Mouse (Mus musculus) brain, embryonic 18.5 days (tissue): ENCODE measurements around the gene Bglap2.
"Not testable (repeated sequence)": the region's sequence is repeated elsewhere in the genome, so short reads cannot be mapped to it uniquely, and the experiment has no call there.

Experiments used
- DNase-seq: peaks from one replicate; pipeline ENCODE4 v3.0.0-alpha.2; 2012; ENCODE audit warnings: low read depth, low spot score

Bglap2 gene

DNA sequence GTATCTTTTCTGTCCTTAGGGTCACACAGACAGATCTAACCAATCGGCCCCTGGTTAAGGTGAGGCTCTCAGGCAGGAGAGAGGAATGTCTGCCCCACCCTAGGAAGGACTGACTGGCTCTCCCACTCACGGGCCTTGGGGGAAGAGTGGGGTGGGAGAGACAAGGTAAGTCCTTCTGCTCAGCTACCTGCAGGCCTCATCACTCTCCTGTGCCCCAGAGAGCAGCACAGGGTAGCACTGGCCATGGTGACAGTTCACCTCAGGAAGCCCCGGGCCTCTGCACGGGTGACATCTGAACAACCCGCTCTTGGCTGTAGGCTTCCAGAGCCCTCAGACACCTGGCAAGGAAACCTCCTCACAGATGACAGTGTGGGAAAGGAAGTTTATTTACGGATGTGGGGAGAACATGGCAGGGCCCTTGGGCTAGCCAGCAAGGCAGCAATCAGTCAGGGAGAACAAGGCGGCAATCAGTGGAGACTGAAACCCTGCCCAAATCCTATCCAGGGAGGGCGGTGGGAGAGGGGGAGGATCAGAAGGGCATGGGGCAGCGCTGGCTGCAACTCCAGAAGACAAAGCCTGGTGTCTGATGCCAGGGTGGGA, 15.4 kb upstream of the Bglap2 start:
- DNase-seq = no peak

DNA sequence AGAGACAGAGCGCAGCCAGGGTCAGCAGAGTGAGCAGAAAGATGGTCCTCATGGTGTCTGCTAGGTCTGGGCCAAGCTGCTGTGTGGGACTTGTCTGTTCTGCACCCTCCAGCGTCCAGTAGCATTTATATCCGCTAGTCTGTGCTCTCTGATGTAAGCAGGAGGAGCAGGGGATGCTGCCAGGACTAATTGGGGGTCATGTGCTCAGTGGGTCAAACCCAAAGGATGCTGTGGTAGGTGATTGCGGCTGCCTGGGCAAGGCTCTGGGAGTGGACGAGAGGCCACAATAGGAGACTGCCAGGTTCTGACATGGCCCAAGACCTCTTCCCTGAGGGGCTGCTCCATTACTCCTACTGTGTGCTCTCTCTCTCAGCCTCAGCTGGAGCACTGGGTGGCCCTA, 5.9 kb upstream of the Bglap2 start, which contains the start of gene Bglap:
Gene Bglap (minus strand): TSS at position 101 of the 400 bp plus-strand sequence.
- no peak for DNase-seq

DNA sequence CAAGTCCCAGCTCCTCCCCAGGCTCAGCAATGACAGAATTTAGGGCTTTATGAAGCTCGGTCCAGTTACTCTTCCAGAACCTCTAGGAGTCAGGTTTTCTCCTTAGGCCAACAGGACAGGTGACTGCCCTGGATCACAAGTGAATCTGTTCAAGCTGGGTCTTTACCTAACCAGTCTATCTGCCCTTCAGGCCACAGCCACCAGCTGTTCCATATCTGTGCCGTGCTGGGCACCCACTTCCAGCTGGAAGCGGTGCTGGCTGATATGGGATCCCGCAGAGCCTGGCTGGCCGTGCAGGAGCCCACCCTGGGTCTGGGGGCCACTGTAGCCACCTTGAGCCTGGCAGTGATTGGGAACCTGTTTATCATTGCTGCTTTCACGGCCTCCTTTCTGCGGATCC, 3.9 kb upstream of the Bglap2 start:
- DNase-seq = not testable (repeated sequence)

DNA sequence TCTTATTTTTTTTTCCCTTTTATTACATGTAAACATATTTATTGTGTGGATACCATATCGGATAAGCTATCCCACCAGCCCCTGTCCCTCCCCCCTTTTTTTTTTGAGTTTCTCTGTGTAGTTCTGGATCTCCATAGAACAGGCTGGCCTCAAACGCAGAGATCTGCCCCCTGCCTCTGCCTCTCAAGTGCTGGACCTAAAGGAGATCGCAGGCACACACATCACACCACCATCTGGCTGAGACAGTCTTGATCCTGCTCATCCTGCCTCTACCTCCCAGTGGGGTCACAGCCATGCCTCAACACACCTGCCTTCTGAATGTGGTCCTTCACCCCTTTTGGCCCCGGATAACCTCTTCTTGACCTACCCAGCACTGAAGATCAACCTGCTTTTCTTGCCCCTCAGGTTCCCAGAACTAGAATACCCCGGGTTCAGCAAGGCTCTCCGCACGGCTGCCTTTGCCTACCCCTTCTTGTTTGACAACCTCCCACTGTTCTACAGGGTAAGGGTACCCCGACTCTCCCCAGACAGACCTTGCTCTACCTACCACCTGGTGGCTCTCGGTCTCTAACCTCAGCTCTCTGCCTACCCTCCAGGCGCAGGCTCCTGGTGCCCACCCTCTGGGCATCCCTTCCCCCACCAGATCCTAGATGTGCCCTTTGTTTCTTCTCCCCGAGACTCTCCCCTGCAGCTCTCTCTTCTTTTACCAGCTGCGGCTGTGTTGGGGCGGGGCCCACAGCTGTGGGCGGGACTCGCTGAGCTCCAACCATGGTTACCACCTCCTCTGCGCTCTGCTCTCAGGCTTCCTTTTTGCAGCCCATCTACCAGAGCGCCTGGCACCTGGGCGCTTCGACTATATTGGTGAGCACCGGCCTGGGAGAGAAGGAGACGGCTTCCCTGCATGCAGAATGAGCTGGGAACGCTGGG, 3.2 kb upstream of the Bglap2 start:
- DNase-seq = not testable (repeated sequence)

DNA sequence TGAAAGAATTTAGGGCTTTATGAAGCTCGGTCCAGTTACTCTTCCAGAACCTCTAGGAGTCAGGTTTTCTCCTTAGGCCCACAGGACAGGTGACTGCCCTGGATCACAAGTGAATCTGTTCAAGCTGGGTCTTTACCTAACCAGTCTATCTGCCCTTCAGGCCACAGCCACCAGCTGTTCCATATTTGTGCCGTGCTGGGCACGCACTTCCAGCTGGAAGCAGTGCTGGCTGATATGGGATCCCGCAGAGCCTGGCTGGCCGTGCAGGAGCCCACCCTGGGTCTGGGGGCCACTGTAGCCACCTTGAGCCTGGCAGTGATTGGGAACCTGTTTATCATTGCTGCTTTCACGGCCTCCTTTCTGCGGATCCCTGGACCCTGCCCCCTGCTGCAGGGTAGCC, 1.9 kb downstream of the Bglap2 start:
- not testable (repeated sequence) for DNase-seq

DNA sequence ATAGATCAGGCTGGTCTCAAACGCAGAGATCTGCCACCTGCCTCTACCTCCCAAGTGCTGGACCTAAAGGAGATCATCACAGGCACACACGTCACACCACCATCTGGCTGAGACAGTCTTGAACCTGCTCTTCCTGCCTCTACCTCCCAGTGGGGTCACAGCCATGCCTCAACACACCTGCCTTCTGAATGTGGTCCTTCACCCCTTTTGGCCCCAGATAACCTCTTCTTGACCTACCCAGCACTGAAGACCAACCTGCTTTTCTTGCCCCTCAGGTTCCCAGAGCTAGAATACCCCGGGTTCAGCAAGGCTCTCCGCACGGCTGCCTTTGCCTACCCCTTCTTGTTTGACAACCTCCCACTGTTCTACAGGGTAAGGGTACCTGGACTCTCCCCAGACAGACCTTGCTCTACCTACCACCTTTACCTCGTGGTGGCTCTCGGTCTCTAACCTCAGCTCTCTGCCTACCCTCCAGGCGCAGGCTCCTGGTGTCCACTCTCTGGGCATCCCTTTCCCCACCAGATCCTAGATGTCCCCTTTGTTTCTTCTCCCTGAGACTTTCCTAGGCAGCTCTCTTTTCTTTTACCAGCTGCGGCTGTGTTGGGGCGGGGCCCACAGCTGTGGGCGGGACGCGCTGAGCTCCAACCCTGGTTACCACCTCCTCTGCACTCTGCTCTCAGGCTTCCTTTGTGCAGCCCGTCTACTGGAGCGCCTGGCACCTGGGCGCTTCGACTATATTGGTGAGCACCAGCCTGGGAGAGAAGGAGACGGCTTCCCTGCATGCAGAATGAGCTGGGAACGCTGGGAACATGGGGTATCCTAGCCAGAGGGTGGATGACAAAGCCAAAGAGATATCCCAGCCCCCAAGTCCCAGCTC, 2.5 kb downstream of the Bglap2 start:
- not testable (repeated sequence) for DNase-seq

DNA sequence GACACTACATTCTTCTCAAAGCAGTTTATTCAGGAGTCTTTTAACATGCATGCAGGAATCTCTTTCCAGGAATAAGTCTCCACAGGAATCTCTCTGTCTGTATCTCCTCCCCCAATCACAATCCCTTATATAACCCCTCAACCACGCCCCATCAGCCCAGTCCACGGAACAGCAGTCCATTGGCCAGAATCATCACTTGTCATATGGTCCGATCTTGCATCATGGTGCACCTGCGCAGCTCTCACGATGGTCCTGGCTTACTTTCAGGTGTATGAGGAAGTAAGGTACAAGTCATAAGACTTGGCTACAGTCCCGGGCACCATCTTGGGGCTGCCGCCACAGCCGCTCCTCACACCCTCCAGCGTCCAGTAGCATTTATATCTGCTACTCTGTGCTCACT, 5.9 kb downstream of the Bglap2 start, which contains the start of gene Bglap3:
Gene Bglap3 (minus strand): TSS at position 101 of the 400 bp plus-strand sequence.
- DNase-seq = not testable (repeated sequence)

DNA sequence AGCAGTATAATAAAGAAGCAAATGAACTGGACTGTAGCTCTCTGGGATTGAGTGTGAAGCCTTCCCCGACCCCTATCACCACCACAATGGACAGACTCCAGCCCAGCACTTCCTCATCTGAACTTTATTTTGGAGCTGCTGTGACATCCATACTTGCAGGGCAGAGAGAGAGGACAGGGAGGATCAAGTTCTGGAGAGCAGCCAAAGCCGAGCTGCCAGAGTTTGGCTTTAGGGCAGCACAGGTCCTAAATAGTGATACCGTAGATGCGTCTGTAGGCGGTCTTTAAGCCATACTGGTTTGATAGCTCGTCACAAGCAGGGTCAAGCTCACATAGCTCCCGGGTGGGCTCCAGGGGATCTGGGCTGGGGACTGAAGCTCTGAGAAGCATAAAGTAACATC, 10.0 kb downstream of the Bglap2 start:
- DNase-seq = not testable (repeated sequence)

DNA sequence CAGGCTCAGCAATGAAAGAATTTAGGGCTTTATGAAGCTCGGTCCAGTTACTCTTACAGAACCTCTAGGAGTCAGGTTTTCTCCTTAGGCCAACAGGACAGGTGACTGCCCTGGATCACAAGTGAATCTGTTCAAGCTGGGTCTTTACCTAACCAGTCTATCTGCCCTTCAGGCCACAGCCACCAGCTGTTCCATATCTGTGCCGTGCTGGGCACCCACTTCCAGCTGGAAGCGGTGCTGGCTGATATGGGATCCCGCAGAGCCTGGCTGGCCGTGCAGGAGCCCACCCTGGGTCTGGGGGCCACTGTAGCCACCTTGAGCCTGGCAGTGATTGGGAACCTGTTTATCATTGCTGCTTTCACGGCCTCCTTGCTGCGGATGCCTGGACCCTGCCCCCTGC, 11.0 kb downstream of the Bglap2 start:
- not testable (repeated sequence) for DNase-seq

DNA sequence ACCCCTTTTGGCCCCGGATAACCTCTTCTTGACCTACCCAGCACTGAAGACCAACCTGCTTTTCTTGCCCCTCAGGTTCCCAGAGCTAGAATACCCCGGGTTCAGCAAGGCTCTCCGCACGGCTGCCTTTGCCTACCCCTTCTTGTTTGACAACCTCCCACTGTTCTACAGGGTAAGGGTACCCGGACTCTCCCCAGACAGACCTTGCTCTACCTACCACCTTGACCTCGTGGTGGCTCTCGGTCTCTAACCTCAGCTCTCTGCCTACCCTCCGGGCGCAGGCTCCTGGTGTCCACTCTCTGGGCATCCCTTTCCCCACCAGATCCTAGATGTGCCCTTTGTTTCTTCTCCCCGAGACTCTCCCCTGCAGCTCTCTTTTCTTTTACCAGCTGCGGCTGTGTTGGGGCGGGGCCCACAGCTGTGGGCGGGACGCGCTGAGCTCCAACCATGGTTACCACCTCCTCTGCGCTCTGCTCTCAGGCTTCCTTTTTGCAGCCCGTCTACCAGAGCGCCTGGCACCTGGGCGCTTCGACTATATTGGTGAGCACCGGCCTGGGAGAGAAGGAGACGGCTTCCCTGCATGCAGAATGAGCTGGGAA, 11.6 kb downstream of the Bglap2 start:
- not testable (repeated sequence) for DNase-seq

DNA sequence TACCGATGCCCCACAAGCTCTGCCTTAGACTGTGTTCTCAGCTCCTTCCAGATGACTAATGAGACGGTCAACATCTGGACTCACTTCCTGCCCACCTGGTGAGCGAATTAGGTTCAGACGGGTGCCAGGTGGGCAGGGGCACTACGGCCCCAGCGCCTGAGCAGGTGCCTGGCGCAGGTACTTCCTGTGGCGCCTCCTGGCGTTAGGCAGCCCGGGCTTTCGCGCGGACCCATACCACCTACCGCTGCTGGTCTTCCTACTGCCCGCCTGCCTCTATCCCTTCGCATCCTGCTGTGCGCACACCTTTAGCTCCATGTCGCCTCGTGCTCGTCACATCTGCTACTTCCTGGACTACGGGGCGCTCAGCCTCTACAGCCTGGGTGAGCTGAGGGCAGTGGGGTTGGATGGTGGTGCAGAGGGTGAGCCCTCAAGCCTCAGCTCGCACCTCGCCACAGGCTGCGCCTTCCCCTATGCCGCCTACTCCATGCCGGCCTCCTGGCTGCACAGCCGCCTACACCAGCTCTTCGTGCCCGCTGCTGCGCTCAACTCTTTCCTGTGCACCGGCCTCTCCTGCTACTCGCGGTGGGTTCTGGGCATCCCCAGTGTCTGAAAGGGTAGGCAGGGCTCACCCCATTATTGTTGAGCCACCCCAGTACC, 12.7 kb downstream of the Bglap2 start:
- DNase-seq = no peak

DNA sequence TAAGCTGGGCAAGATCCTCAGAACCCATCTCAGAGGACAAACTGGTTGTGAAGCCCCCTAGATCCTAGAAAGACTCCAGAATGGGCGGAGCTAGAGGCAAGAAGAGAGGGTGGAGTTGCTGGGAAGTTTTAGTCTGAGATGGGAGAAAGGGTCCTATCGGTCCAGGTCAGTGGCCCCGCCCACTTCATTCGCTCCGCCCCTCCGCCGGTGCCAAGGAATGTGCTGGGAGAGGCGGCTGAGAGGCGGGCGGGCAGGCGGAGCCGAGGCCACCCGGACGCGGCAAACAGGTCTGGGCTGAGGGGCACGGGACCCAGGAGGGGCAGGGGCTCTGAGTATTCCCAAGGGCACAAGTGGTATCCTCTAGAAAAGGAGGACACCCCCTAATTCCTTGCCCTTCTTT, 14.2 kb downstream of the Bglap2 start, which contains the start of gene Paqr6:
Gene Paqr6 (plus strand): TSS at position 248 of the 400 bp plus-strand sequence.
- DNase-seq = no peak

DNA sequence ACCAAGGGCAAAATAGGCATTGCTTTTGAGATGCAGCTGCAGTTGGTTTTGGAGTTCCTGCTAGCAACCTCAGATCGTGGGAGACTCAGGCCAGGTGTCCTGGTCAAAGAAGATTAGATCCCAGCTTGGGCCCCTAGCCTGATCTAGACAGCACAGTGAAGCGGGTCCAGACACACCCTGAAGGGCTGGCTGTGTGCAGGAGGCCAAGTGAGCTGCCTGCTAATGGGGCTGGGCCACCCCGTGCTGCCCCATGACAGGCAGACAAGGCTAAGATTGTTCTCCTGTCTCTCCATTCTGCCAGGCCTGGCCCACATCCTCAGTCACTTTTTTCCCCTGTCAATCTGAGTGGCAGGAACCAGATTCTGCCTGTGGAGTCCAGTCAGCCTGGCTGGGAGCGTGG, 14.8 kb downstream of the Bglap2 start:
- no peak for DNase-seq

DNA sequence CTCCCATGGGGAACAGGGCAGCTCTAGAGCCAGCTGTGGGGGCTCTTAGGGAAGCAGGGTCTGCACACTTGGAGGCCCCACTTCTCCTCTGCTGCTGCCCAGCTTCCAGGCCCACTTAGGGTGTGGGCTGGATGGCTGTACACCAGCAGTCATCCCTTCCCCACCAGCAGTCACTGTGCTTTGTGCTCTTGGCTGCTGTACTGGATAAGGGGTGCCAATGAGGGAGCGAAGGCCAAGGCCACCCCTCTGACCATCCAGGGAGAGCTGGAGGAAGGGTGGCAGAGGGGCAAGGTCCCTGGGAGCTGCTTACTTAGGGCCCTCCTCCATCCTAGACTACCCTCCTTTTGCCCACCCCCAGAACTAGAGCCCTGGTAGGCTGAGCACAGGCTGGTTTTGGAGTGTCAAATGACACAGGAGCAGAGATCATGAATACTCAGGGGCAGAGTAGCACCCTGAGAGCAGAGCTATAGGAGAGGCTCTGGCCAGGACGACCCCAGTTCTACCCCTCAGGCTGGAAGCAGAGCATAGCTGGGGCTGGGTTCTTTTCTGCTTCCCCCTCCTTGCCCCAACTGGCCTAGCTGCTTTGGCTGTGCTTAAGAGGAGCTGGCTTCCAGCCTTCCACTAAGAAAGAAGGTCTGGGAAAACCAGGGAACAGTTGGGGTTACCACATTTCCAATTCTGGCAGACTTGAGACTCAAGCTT, 16.7 kb downstream of the Bglap2 start:
- no peak for DNase-seq

DNA sequence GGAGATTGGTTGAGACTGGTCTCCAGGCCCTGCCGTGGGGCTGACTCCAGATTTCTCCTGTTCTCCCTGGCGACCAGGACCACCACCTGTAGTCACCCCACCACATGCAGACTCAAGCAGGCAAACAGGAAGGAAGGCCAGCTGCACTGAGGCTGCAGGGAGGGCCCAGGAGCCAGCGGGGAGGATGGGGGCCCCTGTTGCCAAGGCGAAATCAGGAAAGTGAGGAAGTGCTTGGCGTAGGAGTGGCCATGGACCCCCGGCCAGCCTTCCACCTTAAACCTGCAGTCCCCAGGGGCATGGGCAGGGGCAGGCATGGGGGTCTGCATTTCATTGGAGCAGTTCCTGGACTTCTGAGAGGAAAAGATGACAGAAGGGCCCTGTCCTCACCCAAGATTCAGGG, 17.4 kb downstream of the Bglap2 start:
- DNase-seq = no peak

DNA sequence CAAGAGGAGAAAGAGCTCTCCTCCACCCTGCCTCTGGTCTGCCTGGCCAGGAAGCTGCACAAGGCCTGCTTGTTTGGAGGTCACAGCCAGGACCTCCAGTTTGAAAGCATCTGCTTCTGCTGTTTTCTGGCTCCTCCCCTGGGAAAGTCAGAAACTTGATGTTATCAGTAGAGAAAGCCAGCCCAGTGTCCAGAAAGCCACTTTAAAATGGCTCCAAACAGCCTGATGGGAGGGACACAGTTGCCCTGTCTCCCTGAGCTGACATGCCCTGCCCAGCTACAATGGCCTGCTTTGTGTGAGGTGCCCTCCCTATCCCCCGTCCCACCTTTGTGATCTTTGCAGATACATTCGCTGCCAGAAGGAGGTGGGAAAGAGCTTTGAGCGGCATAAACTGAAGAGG, 18.5 kb downstream of the Bglap2 start:
- DNase-seq = no peak

DNA sequence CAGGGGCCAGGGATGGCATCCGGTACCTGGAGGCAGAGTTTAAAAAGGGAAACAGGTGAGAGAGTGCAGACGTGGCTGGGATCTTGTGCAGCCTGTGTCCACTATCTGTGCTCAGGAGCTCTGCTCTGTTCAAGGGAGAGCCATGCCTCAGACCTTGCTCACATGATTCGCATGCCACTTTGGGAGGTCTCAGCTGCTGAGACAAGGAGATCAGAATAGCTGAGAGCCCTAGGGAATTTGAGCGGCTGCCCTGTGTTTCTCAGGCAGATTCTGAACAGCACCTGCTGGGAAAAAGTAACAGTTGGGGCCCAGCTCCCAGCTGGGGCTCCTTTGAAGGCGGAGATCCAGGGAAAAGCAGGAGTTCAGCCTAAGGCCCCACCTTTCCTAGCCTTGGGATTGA, 18.9 kb downstream of the Bglap2 start:
- DNase-seq = no peak

DNA sequence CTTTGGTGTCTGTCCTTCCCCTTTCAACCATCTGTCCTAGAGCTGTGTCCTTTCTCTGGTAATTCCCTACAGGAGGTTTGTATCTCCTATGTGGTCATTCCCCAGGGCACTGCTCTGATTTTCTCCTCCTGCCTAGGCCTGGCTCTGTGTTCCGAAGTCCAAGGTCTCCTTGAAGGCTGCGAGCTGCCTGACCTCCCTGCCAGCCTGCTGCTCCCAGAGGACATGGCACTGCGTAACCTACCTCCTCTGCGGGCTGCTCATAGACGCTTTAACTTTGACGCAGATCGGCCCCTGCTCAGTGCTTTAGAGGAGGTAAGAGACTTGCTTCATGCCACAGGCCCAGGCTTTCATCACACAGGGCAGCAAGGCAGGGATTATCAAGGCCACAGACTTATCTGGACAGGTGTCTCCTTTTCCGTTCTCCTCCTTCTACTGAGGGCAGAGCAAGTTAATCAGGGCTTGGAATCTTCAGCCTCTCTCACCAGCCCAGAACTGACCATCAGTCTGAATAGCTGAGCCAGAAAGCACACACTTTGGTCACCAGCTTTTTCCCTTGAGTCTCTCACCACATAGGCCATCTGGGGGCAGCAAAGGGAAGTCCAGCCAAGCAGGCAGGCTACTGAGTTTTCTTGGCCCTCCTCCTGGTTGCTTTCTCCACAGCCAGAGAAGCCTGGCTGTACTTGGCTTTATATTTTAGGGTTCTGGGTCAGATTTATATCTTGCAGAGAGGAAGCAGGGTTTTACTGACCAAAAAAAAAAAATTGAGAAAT, 23.9 kb downstream of the Bglap2 start:
- DNase-seq = no peak

DNA sequence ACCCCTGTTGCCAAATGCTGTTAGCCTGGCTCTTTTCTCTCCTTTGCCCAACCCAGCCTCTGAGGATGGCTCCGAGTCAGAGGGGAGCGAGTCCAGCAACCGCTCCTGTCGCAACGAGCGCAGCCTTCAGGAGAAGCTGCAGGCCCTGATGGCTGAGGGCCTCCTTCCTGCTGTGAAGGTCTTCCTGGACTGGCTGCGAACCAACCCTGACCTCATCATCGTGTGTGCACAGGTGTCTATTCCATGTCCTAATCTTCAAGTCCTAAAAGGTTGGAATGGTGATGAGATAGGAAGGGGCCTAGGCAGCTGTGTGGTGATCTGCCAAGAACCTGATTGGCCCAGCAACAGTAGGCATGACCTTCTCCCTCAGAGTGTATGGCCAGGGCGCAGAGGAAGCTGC, 25.6 kb downstream of the Bglap2 start:
- DNase-seq = no peak
